Mouse (Mus musculus) liver, embryonic 16.5 days (tissue): Measurements from ENCODE around the gene Atxn1l. TPM values are rescaled to one million over a fixed set of nuclear protein-coding genes. Genes with fewer than 3 reads are reported as not detected.
"Not testable (repeated sequence)": the region's sequence is repeated elsewhere in the genome, so short reads cannot be mapped to it uniquely, and the experiment has no call there.

Source experiments
- ATAC-seq: fragments of 200-750 bp; cut with Nextera tagmentation; 2 replicates; pipeline ENCODE4 v1.8.0; 2017; ENCODE audit warnings: low read depth, mild to moderate bottlenecking, moderate number of reproducible peaks, moderate library complexity
- H3K27ac ChIP-seq: fragments of 300-500 bp; sonication (generic); 2 replicates; pipeline ENCODE4 v1.5.1; 2014; ENCODE audit warnings: mild to moderate bottlenecking, low read length
- H3K27me3 ChIP-seq: fragments of 300-500 bp; sonication (generic); 2 replicates; pipeline ENCODE4 v1.6.1; 2014; ENCODE audit warnings: low read depth, low read length, mixed read lengths; ENCODE audit not compliant: control insufficient read depth, insufficient read depth
- H3K36me3 ChIP-seq: fragments of 300-500 bp; sonication (generic); 2 replicates; pipeline ENCODE4 v1.6.1; 2014; ENCODE audit warnings: mild to moderate bottlenecking; ENCODE audit not compliant: control insufficient read depth, insufficient read depth
- H3K4me1 ChIP-seq: fragments of 300-500 bp; sonication (generic); 2 replicates; pipeline ENCODE4 v1.6.1; 2014; ENCODE audit warnings: low read depth, low read length, mixed read lengths; ENCODE audit not compliant: control insufficient read depth
- H3K4me2 ChIP-seq: fragments of 300-500 bp; sonication (generic); 2 replicates; pipeline ENCODE4 v1.6.1; 2014; ENCODE audit warnings: low read depth, low read length, mixed read lengths
- H3K4me3 ChIP-seq: fragments of 300-500 bp; sonication (generic); 2 replicates; pipeline ENCODE4 v1.5.1; 2014; ENCODE audit warnings: low read depth, mild to moderate bottlenecking, low read length
- H3K9ac ChIP-seq: fragments of 300-500 bp; sonication (generic); 2 replicates; pipeline ENCODE4 v1.6.1; 2014; ENCODE audit warnings: low read depth, low read length
- H3K9me3 ChIP-seq: fragments of 300-500 bp; sonication (generic); replicated peaks from 2 replicates; pipeline ENCODE4 v1.6.1; 2016; ENCODE audit warnings: low read length; ENCODE audit not compliant: control insufficient read depth
- WGBS: fragments of 180-500 bp; shearing (Covaris S2); extraction: QIAGEN DNeasy Blood & Tissue Kit; methylation state at CpG from one replicate; pipeline ENCODE4 v1.1.7; 2014; ENCODE audit not compliant: insufficient replicate concordance; 5-methylcytosine and 5-hydroxymethylcytosine counted together
- polyA plus RNA-seq: library from polyadenylated mRNA; unstranded; fragments of >200 nt; fragmentation: Nextera tagmentation; extraction: Ambion mirVana; gene quantifications from 2 replicates; pipeline ENCODE4 v1.2.1, GENCODE M21; 2015

The Atxn1l gene
- polyA plus RNA-seq, 1 experiment from 2014 or later: 2.8 TPM

- no peaks in the 10 kb centered on the region for H3K27me3 ChIP-seq
- no peak for ATAC-seq
- H3K36me3 ChIP-seq: no peaks in the 10 kb centered on the region
- H3K4me2 ChIP-seq: no peak overlapping the region
- no peak overlapping the region for H3K27ac ChIP-seq
- H3K4me3 ChIP-seq: no peak overlapping the region
- no peak overlapping the region for H3K9ac ChIP-seq
- no peaks in the 10 kb centered on the region; the same call in 1 of the 2 replicates for H3K9me3 ChIP-seq
- 65% methylated on average over 6 of the region's 6 CpGs for WGBS
- H3K4me1 ChIP-seq: no peaks in the 10 kb centered on the region
Measured at GRCm38 (mm10) chr8:109764031-109764430, 26.5 kb upstream of the Atxn1l start.

GRCm38 (mm10) chr8:109760221-109760620 is 22.7 kb upstream of the Atxn1l start:
- WGBS: 31% methylated on average over 1 of the region's 1 CpGs

GRCm38 (mm10) chr8:109759426-109759825 is 21.9 kb upstream of the Atxn1l start:
- H3K4me1 ChIP-seq: no peaks in the 10 kb centered on the region
- H3K4me3 ChIP-seq: no peak overlapping the region
- 74% methylated on average over 7 of the region's 7 CpGs for WGBS
- no peaks in the 10 kb centered on the region; the same call in 1 of the 2 replicates for H3K9me3 ChIP-seq
- no peaks in the 10 kb centered on the region for H3K27me3 ChIP-seq
- no peaks in the 10 kb centered on the region for H3K36me3 ChIP-seq
- 0 out of 2 replicates have a peak, but pooled peaks have one; percentile 7 for ATAC-seq
- H3K27ac ChIP-seq: no peak overlapping the region
- no peak overlapping the region for H3K4me2 ChIP-seq
- H3K9ac ChIP-seq: no peak overlapping the region

More at GRCm38 (mm10) chr8:109760221-109760620, 22.7 kb upstream of the Atxn1l start:
- ATAC-seq: peak; percentile 59
- no peak overlapping the region for H3K9ac ChIP-seq
- H3K36me3 ChIP-seq: no peaks in the 10 kb centered on the region
- H3K4me1 ChIP-seq: no peaks in the 10 kb centered on the region
- H3K4me2 ChIP-seq: no peak overlapping the region
- no peaks in the 10 kb centered on the region; the same call in 1 of the 2 replicates for H3K9me3 ChIP-seq
- no peak overlapping the region for H3K27ac ChIP-seq
- H3K27me3 ChIP-seq: no peaks in the 10 kb centered on the region
- H3K4me3 ChIP-seq: no peak overlapping the region

GRCm38 (mm10) chr8:109756849-109757248 is 19.3 kb upstream of the Atxn1l start:
- WGBS: 55% methylated on average over 3 of the region's 3 CpGs

GRCm38 (mm10) chr8:109755554-109755953 is 18.0 kb upstream of the Atxn1l start:
- not testable (repeated sequence) for H3K4me1 ChIP-seq, H3K9me3 ChIP-seq, H3K27me3 ChIP-seq, ATAC-seq, H3K4me3 ChIP-seq, H3K27ac ChIP-seq, H3K4me2 ChIP-seq, H3K9ac ChIP-seq, H3K36me3 ChIP-seq
- WGBS: 54% methylated on average over 4 of the region's 4 CpGs

More at GRCm38 (mm10) chr8:109756849-109757248, 19.3 kb upstream of the Atxn1l start:
- H3K9ac ChIP-seq: no peak overlapping the region
- H3K4me3 ChIP-seq: no peak overlapping the region
- no peak for ATAC-seq
- no peak overlapping the region for H3K4me2 ChIP-seq
- H3K27me3 ChIP-seq: no peaks in the 10 kb centered on the region
- no peak overlapping the region for H3K27ac ChIP-seq
- no peaks in the 10 kb centered on the region for H3K9me3 ChIP-seq
- no peaks in the 10 kb centered on the region for H3K36me3 ChIP-seq
- no peaks in the 10 kb centered on the region for H3K4me1 ChIP-seq

DNA sequence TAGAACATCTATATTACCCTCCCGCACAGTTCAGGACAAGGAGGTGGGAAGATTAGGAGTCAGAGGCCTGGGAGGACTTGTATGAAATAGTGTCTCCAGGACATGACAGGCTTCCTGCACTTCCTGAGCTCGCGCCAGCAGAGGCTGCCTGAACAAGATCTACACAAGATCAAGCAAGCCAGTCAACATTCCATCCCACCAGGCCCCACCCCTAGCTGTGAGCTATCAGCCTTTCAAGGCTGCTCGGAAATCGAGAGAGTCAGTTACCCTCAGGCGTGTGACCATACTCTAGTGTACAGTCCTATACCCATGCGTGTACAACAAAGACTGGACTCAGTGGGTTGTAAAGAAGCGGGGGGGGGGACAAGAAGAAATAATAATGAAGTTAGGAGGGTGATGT is 17.2 kb upstream of the Atxn1l start:
- WGBS: 69% methylated on average over 8 of the region's 8 CpGs
- no peak overlapping the region for H3K27ac ChIP-seq
- ATAC-seq: no peak
- no peak overlapping the region for H3K4me3 ChIP-seq
- no peaks in the 10 kb centered on the region for H3K9me3 ChIP-seq
- H3K4me2 ChIP-seq: no peak overlapping the region
- no peaks in the 10 kb centered on the region for H3K27me3 ChIP-seq
- no peak overlapping the region for H3K9ac ChIP-seq
- H3K4me1 ChIP-seq: no peaks in the 10 kb centered on the region
- no peaks in the 10 kb centered on the region for H3K36me3 ChIP-seq

- Histone ChIP-seq H3K9ac (no peak overlapping the region), H3K4me3 (no peak overlapping the region), H3K4me1 (no peaks in the 10 kb centered on the region), H3K4me2 (no peak overlapping the region), H3K9me3 (no peaks in the 10 kb centered on the region), H3K27ac (no peak overlapping the region), H3K27me3 (no peaks in the 10 kb centered on the region), H3K36me3 (no peaks in the 10 kb centered on the region)
- no peak for ATAC-seq
- 70% methylated on average over 20 of the region's 20 CpGs for WGBS
Measured at GRCm38 (mm10) chr8:109751731-109752485, 14.4 kb upstream of the Atxn1l start.

- Histone ChIP-seq H3K9me3 (no peaks in the 10 kb centered on the region), H3K4me1 (no peaks in the 10 kb centered on the region), H3K27me3 (no peaks in the 10 kb centered on the region), H3K9ac (no peak overlapping the region), H3K4me3 (no peak overlapping the region), H3K4me2 (no peak overlapping the region), H3K36me3 (no peaks in the 10 kb centered on the region), H3K27ac (no peak overlapping the region)
- peak; percentile 55; the same call in 1 of the 2 replicates for ATAC-seq
- 29% methylated on average over 12 of the region's 12 CpGs for WGBS
Measured at GRCm38 (mm10) chr8:109750699-109751098, 13.2 kb upstream of the Atxn1l start.

- Histone ChIP-seq H3K27ac (peak overlapping the region; percentile 42; the same call in 1 of the 2 replicates), H3K9ac (no peak overlapping the region), H3K4me3 (no peak overlapping the region), H3K9me3 (no peaks in the 10 kb centered on the region), H3K27me3 (no peaks in the 10 kb centered on the region), H3K36me3 (no peaks in the 10 kb centered on the region), H3K4me2 (peak overlapping the region; percentile 5; the same call in 1 of the 2 replicates), H3K4me1 (no peaks in the 10 kb centered on the region)
- ATAC-seq: no peak
- 17% methylated on average over 5 of the region's 5 CpGs for WGBS
Measured at GRCm38 (mm10) chr8:109750274-109750673, 12.7 kb upstream of the Atxn1l start.
